Mouse (Mus musculus) B cell, adult 2 months (primary cell): ENCODE measurements around the gene Megf6.

Experiments
- DNase-seq, 2 experiments: peaks; one replicate each; pipeline ENCODE4 v3.0.0; 2022

The Megf6 gene

GRCm38 (mm10) chr4:154262071-154262470 lies 91.5 kb downstream of the Megf6 start:
- DNase-seq = no peak

DNA sequence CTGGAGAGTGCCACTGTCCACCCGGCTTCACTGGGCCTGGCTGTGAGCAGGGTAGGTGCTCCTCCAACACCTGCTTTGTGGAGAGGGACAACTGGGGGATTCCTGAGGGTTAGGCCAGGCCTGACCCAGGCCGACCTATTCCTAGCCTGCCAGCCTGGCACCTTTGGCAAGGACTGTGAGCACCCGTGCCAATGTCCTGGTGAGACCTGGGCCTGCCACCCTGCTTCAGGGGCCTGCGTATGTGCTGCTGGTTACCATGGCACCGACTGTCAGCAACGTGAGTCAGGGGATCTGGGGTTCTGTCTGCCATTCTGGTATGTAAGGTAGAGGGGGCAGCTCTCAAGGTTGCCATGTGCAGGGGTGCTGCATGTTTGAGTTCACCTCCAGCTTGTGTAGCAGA lies 97.0 kb downstream of the Megf6 start:
- no peak for DNase-seq

- no peak for DNase-seq
These were observed 99.0 kb downstream of the Megf6 start for GRCm38 (mm10) chr4:154269520-154269919.

- DNase-seq = peak; percentile 26 to 44
These were observed 102.5 kb downstream of the Megf6 start for GRCm38 (mm10) chr4:154273000-154273399.

DNA sequence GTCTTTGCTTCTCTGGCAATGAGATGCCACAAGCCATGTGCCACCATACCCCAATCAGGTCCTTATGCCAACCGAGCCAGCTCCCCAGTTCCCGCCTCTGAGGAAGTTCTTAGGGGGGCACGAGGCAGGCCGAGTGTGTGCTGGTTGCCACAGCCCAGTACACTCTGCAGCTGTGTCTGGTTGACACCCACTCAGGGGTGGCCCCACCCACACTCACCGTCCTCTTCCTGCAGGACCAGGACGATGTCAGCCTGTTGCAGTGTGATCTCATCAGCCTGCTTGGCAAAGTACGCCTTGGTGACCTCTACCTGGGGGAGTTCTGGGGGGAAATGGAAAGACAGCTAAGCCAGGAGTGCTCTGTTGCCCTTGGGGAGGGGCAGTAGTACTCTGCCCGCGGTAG lies 109.0 kb downstream of the Megf6 start:
- no peak for DNase-seq

DNA sequence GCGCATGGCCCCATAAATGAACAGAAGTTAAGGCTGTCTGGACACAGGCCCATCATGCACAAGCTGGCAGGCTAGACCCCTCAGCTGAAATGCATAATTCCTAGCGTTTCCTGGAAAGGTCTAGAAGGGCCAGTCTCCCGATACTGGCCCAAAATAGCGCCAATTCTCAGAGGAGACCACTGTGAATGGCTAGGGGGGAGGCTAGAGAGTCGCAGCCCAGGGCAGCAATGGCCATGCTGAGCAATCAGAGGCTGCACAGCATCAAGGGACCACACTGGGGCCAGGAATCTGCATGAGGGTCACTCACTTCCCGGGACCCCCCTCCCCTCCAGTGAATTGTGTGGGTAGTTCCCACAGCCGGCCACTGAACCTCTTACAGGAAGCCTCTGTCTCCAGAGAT lies 113.1 kb downstream of the Megf6 start:
- DNase-seq = no peak

DNA sequence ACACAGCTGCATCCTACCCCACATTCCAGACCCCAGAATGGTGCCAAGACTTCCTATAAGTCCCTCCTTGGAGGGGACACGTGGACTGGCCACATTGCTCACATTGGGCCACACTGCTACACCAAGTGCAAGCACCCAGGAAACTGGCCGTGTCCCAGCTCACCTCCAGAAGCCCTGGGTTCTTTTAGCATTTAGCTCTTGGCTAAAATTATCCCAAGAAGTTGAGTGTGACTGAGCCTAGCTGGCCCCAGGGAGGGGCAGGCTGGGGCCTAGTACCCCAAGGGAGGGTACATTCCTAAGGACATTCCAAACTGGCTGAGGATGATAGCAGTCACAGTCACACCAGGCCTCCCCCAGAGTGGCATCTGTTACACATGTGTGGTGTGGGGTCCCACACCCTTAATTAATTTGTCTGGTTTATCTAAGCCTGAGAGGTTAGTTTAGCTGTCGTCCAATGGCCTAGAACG lies 123.2 kb downstream of the Megf6 start:
- DNase-seq = no peak

GRCm38 (mm10) chr4:154294262-154294731 lies 123.8 kb downstream of the Megf6 start:
- DNase-seq = no peak

DNA sequence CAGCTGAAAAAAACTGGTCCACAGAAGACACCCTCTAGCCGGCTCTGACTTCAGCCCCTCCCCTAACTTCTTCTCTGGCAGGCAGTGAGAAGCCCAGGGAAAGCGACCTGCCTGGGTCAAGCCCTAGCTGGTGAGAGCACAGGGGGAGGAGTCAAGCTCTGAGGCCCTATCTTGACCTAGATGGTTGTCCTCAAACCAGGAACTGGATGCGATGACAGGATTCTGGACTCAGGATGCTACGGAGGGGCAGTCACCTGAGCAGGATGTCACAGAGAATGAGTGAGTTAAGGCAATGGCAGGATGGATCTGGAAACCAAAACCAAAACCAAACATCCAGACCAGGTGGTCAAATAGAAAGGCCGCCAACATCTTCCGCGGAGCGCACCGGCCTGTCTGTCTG lies 127.2 kb downstream of the Megf6 start:
- no peak for DNase-seq

- no peak for DNase-seq
These were observed 129.2 kb downstream of the Megf6 start for GRCm38 (mm10) chr4:154299541-154300271.

DNA sequence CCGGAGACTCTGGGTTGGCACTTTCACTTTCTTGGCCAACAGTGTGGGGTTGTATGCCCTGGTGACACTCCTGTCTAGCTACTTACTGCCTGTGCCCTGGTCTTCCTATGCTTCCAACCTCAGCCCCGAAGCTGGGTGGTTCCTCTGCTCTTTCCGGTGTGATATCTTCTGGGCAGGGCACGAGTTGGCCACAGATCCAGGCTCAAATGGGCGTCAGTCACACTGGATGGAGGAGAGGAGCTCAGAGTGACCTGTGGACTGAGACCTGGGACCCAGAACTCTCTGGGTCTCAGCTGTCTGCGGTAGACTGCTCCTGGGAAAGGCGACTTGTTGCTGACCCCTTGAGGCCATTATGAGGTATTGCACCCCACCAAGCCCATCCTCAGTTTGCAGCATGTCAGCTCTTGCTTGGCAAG lies 130.9 kb downstream of the Megf6 start, which contains the start of gene Arhgef16:
TSS of gene Arhgef16 (minus strand) at position 211 of the 416 bp plus-strand sequence.
- DNase-seq = peak; percentile 30 to 32

DNA sequence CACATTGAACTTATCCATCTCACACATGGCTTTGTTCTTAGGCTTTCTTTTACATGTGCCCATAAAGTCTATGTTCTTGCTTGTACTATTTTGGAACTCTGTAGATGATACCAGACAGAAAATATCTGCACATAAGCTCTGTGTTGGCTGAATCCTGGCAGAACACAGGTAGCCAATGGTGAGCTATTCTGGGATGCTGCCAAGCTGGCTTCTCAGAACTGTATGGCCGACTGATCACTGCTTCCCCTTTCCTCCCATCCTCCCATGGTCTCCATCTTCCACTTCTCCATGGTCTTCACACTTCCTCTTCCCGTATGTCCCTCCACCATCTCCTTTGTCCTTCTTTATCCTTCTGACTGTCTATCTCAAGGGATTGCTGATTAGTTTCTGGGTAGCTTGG lies 138.6 kb downstream of the Megf6 start:
- no peak for DNase-seq

- no peak for DNase-seq
These were observed 140.2 kb downstream of the Megf6 start for GRCm38 (mm10) chr4:154310576-154311262.

- no peak for DNase-seq
These were observed 141.7 kb downstream of the Megf6 start for GRCm38 (mm10) chr4:154312143-154312812.

DNA sequence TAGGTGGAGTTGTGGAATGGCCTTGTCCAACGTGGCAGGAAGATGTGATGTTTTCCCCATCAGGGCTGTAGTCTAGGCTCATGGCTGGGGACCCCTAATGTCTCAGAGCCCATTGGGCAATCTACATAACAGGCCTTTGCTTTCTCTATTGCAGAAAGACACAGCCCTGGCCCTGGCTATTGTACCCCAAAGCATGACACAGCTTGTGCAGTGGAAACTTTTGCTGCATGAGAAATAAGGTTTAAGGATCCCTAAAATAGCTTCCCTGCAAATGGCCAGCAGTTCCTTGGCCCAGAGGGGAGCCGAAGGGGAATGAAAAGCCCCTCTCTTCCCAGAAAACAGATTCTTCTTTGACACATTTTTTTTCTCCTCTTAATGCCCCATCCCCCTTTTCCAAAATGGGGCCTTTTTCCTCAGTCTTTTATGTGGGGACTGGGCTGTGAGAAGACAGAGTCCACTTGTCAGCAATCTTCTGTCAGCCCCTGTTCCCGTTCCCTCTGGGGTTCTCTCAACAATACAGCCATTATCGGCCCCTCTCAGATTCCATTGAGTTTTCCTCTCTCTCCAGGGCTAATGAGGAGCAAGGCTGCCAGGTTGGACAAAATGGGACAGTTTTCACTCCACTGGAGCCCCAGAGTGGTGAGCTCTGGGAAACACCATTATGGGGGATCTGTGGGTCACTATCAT lies 142.5 kb downstream of the Megf6 start:
- DNase-seq = no peak

DNA sequence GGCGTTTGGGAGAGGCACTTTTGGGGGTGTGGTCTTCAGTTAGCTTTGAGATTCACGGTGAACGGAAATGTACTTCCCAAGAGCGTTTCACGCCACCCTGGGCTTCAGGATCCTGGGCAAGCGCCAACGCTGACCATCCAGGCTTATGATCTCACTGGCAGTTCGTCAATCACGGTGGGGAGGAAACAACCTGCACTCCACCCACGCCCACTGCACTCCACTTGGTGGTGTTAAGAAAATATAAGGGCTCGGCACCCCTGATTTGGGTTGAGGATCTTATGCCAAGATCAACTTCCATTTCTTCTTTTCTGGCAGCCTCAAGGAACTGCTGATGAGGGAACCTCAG lies 143.1 kb downstream of the Megf6 start:
- no peak for DNase-seq
